Mouse (Mus musculus) lung, adult 2 months (tissue): ENCODE results near the gene Adam19.

Experiments used
- CTCF ChIP-seq: fragments of 200-500 bp; IDR thresholded peaks from 2 replicates; pipeline ENCODE4 v1.5.1; 2011; ENCODE audit warnings: mild to moderate bottlenecking, low read length, control low read depth; ENCODE audit not compliant: insufficient read depth
- POLR2A ChIP-seq: fragments of 200-500 bp; IDR thresholded peaks from 2 replicates; pipeline ENCODE4 v1.6.1; 2011; ENCODE audit warnings: low read depth, mild to moderate bottlenecking, control low read depth, low read length, borderline replicate concordance; ENCODE audit errors: extremely low read depth

DNA sequence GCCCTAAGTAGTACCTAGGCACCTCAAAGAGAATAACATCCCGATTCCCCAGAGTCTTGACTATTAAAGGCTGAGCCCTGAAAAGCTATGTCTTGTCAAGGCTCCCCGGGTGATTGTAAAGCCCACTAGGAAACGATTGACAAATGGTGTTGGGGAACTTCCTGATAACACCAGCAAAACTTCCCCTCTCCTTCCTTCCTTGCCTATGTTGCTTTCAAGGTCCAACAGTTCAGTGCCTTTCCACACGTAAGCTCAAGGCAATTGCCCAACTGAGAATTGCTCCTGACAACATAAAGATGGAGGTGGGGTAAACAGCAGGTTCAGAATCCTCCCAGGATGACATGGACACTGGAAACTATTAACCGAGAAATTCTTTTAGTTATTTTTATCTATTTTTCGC is 32.8 kb upstream of the Adam19 start:
- TF ChIP-seq POLR2A (no peak), CTCF (no peak)
